Mouse (Mus musculus) midbrain, embryonic 15.5 days (tissue): ENCODE measurements around the gene Adgrg1. TPM values are rescaled to one million over a fixed set of nuclear protein-coding genes. Genes with fewer than 3 reads are reported as not detected.

Source experiments
- ATAC-seq: fragments of 200-750 bp; cut with Nextera tagmentation; replicated peaks from 2 replicates; pipeline ENCODE4 v1.8.0; 2017; ENCODE audit warnings: moderate TSS enrichment
- H3K27ac ChIP-seq: fragments of 300-500 bp; sonication (generic); 2 replicates; pipeline ENCODE4 v1.5.1; 2015; ENCODE audit warnings: mild to moderate bottlenecking, inconsistent platforms
- H3K27me3 ChIP-seq: fragments of 300-500 bp; sonication (generic); replicated peaks from 2 replicates; pipeline ENCODE4 v1.6.1; 2015; ENCODE audit warnings: inconsistent platforms
- H3K36me3 ChIP-seq: fragments of 300-500 bp; sonication (generic); replicated peaks from 2 replicates; pipeline ENCODE4 v1.6.1; 2015; ENCODE audit warnings: inconsistent platforms
- H3K4me1 ChIP-seq: fragments of 300-500 bp; sonication (generic); 2 replicates; pipeline ENCODE4 v1.6.1; 2015; ENCODE audit warnings: inconsistent platforms
- H3K4me2 ChIP-seq: fragments of 300-500 bp; sonication (generic); 2 replicates; pipeline ENCODE4 v1.6.1; 2015; ENCODE audit warnings: inconsistent platforms, mild to moderate bottlenecking, moderate library complexity
- H3K4me3 ChIP-seq: fragments of 300-500 bp; sonication (generic); 2 replicates; pipeline ENCODE4 v1.5.1; 2015; ENCODE audit warnings: mild to moderate bottlenecking, inconsistent platforms
- H3K9ac ChIP-seq: fragments of 300-500 bp; sonication (generic); 2 replicates; pipeline ENCODE4 v1.6.1; 2015; ENCODE audit warnings: mild to moderate bottlenecking, inconsistent platforms
- H3K9me3 ChIP-seq: fragments of 300-500 bp; sonication (generic); 2 replicates; pipeline ENCODE4 v1.6.1; 2016; ENCODE audit warnings: inconsistent platforms
- WGBS: fragments of 180-500 bp; shearing (Covaris S2); methylation state at CpG from one replicate; pipeline ENCODE4 v1.1.7; 2015; ENCODE audit warnings: mixed read lengths; 5-methylcytosine and 5-hydroxymethylcytosine counted together
- polyA plus RNA-seq: library from polyadenylated mRNA; unstranded; fragments of >200 nt; fragmentation: Nextera tagmentation; extraction: Ambion mirVana; gene quantifications from 2 replicates; pipeline ENCODE4 v1.2.1, GENCODE M21; 2015

Gene Adgrg1
- polyA plus RNA-seq, 1 experiment from 2014 or later = 147 TPM

DNA sequence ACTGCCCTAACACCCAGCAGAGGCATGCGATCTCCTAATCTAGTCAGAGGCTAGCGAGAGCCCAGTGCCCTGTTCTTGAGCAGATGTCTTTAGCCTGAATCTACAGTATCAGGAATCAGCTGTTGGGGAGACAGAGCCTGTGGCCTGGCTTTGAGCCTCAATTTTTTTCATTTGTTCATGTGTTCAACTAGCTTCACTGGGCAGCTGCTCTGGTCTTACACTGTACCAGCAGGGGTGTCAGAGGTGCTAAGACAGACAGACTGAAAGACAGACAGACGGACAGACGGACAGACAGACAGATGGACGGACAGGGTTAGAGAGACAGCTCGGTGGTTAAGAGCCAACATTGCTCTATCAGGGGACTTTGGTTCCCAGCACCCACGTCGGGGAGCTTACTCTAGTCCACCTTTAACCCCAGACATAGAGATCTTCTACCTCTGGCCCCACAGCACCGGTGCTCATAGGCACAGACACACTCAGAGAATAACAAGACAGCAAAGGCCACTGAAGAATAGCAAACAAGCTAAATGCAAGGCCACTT is 17.0 kb downstream of the Adgrg1 start:
- H3K4me1 ChIP-seq = peaks cover 55% of the 10 kb centered on the region
- WGBS = 83% methylated on average over 9 of the region's 9 CpGs

DNA sequence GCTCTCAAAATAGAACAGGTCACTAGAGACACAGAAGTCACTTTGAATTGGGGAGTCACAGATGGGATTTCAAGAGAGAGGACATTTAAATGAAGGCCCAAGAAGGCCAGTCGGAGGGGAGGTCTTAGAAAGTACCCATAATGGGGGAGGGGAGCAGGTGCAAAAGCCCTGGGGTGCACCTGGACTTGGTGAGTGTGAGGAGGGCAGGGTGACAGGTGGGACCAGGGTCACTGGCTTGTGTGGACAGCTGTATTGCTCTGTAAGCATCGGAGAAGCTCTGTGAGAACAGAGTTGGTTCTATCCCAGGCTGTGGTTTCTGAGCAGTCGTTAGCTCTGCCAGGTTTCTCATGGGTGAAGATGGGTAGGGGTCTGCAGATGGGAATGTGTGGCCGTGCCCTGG is 17.5 kb downstream of the Adgrg1 start:
- Histone ChIP-seq H3K9me3 (no peaks in the 10 kb centered on the region), H3K27ac (peak overlapping the region; percentile 95), H3K4me2 (no peak overlapping the region), H3K27me3 (no peaks in the 10 kb centered on the region), H3K9ac (no peak overlapping the region), H3K4me1 (peaks cover 54% of the 10 kb centered on the region), H3K36me3 (no peaks in the 10 kb centered on the region), H3K4me3 (no peak overlapping the region)
- no peak for ATAC-seq
- WGBS = 70% methylated on average over 4 of the region's 4 CpGs

More for the DNA sequence above, 17.0 kb downstream of the Adgrg1 start:
- ATAC-seq = no peak
- Histone ChIP-seq H3K27ac (peak overlapping the region; percentile 95; the same call in 1 of the 2 replicates), H3K9ac (no peak overlapping the region), H3K27me3 (no peaks in the 10 kb centered on the region), H3K36me3 (no peaks in the 10 kb centered on the region), H3K4me2 (no peak overlapping the region), H3K4me3 (no peak overlapping the region), H3K9me3 (no peaks in the 10 kb centered on the region)

DNA sequence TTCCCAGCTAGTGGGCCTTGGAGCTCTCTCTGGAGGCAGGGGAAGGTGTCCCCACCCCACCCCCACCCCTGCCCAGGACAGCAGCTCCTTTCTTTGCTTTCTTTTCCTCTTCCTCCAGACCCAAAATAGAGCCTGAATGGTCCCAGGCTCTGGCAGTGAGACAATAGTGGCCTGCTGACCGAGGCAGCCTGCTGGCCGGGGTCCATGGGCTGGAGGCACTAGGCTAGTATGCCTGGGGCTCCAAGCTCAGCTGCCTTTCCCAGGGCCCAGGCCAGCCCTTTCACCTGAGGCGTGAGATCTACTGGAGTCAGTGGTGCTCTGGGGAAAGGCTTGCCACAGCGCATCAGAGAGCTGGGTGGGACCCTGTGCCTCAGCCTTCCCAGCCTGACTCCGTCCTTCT is 18.0 kb downstream of the Adgrg1 start:
- no peak overlapping the region for H3K4me2 ChIP-seq
- H3K4me3 ChIP-seq = no peak overlapping the region
- H3K9ac ChIP-seq = no peak overlapping the region
- ATAC-seq = no peak
- no peaks in the 10 kb centered on the region for H3K36me3 ChIP-seq
- H3K4me1 ChIP-seq = peaks cover 57% of the 10 kb centered on the region
- no peaks in the 10 kb centered on the region for H3K27me3 ChIP-seq
- peak overlapping the region; percentile 95 for H3K27ac ChIP-seq
- no peaks in the 10 kb centered on the region for H3K9me3 ChIP-seq
- WGBS = 28% methylated on average over 5 of the region's 5 CpGs

DNA sequence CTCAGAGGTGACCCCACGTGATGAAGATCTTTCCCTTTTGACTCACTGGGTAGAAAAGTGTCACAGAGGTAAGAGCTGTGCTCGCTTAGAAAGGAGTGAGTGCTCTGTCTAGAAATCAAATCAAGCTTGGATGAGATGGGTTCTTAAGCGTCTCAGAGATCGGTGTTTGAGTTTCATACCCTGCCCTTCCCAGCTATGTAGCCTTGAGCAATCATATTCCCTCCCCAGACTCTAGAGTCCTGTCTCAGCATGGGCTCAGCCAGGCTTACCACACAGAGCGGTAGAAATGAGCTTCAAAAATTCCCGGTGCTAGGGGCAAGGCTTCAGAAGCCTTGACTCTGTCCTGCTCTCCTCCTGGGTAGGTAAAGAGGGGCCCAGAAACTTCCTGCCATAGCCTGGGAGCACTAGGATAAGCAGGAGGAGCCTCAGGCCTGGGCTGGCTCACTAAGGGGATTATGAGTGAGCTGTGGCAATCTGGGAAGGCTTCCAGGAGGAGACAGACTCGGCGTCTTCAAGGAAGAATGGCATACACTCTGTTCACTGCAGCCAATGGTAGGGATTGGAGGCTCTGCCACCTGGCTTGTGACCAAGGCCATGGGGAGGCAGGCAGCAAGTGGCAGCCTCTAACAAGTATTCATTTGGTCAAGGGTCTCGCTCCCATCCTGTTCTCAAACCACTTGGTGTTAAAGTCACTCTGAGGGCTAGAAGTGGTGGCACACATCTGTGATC is 18.6 kb downstream of the Adgrg1 start:
- no peaks in the 10 kb centered on the region for H3K27me3 ChIP-seq
- no peaks in the 10 kb centered on the region for H3K36me3 ChIP-seq
- 40% methylated on average over 9 of the region's 9 CpGs for WGBS
- H3K27ac ChIP-seq = peak overlapping the region; percentile 95
- H3K4me3 ChIP-seq = no peak overlapping the region
- H3K9me3 ChIP-seq = no peaks in the 10 kb centered on the region
- H3K9ac ChIP-seq = no peak overlapping the region
- peak overlapping the region; percentile 62; the same call in 1 of the 2 replicates for H3K4me2 ChIP-seq
- H3K4me1 ChIP-seq = peaks cover 63% of the 10 kb centered on the region
- ATAC-seq = no peak

DNA sequence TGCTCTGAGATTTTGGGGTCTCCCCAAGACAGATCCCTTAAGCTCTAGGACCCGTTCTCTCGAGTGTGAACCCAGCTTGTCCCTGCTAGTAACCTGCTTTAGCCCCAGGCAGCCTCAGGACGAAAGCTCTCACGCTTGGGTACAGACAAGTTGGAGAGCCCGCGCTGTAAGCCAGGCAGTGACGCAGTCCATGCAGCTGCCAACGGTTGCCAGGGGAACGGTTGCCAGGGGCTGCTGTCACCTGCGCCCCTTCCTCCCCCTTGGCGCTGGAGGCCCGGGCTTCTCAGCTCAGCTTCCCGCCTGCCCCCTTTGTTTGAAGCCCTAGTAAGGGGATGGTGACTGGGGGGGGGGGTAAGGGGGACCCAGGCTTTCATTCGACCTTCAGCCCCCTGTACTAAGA is 19.5 kb downstream of the Adgrg1 start:
- no peaks in the 10 kb centered on the region for H3K27me3 ChIP-seq
- peak overlapping the region; percentile 95 for H3K27ac ChIP-seq
- ATAC-seq = peak; percentile 89
- H3K4me1 ChIP-seq = peaks cover 71% of the 10 kb centered on the region
- H3K4me3 ChIP-seq = peak overlapping the region; percentile 45
- H3K4me2 ChIP-seq = peak overlapping the region; percentile 62
- no peaks in the 10 kb centered on the region for H3K9me3 ChIP-seq
- no peaks in the 10 kb centered on the region for H3K36me3 ChIP-seq
- WGBS = 2% methylated on average over 14 of the region's 14 CpGs
- peak overlapping the region; percentile 64 for H3K9ac ChIP-seq

DNA sequence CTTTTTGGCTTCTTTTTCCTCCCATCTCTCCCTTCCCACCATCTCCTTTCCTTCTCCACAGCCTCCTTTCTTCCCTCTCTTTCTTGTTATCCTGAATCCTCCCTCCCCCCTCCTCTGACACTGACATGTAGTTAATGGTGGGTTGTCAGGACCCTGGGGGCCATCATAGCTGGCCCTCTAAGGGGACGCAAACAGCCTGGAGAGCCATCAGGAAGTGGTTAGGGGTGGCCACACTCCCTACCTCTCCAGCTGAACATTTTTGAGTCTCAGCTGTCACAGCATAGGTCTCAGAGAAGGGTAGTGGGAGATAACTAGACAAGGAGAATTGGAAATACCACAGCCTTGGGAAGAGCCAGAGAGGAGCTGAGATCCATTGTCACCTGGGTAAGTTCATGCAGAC is 20.0 kb downstream of the Adgrg1 start:
- Histone ChIP-seq H3K4me2 (peak overlapping the region; percentile 62), H3K4me3 (peak overlapping the region; percentile 45), H3K4me1 (peaks cover 76% of the 10 kb centered on the region), H3K36me3 (no peaks in the 10 kb centered on the region), H3K9ac (peak overlapping the region; percentile 64), H3K9me3 (no peaks in the 10 kb centered on the region), H3K27ac (peak overlapping the region; percentile 95), H3K27me3 (no peaks in the 10 kb centered on the region)
- WGBS = 0% methylated on average over 1 of the region's 1 CpGs
- ATAC-seq = peak; percentile 18

DNA sequence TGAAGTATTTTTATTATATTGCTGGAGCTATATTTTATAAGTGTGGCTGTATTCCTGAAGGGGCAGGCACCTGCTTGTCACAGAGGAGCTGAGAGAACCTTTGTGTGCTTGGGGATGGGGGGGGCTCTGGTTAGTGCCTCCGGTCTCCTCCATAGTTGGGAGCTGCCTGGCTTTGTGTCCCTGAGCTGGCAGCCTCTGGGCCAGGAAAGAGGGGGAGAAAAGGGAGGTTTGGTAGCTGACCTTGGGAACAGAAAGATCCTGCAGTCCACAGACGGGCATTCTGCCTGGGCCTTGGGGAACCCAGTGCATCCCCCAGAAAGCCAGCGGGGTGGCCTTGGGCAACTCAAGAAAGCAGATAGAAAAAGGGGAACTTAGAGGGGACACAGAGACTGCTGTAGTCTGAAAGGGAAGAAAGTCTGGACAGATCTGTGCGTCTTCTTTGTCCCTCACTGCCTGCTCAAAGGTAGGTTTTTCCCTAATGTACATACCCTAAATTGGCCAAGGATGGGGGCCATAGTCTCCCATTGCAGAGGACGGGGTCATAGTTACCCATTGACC is 20.9 kb downstream of the Adgrg1 start:
- no peak; the same call in 1 of the 2 replicates for ATAC-seq
- H3K27me3 ChIP-seq = no peaks in the 10 kb centered on the region

DNA sequence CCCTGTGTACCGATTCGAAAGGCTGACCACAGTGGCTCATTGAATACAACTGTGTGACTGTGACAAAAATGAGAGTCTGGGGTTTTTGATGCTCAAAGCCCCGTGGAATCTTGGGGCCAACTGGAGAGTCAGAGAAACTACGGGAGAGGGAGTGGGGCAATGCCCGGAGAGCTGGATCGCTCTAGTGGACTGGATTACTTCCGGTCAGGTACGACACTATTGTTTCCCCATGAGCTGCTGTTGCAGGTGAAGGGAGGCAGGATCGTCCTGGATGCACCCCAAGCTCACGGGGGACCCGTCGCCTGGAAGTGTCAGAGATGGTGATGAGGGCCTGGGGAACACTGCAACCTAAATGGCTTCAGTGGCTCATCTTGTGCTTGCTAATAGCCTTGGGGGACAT is 21.5 kb downstream of the Adgrg1 start:
- Histone ChIP-seq H3K27me3 (no peaks in the 10 kb centered on the region), H3K4me1 (peaks cover 84% of the 10 kb centered on the region), H3K4me2 (peak overlapping the region; percentile 62), H3K9me3 (no peaks in the 10 kb centered on the region), H3K36me3 (no peaks in the 10 kb centered on the region), H3K9ac (peak overlapping the region; percentile 64), H3K4me3 (peak overlapping the region; percentile 45), H3K27ac (peak overlapping the region; percentile 95)
- WGBS = 10% methylated on average over 12 of the region's 12 CpGs
- no peak for ATAC-seq

More for the DNA sequence above, 20.9 kb downstream of the Adgrg1 start:
- H3K36me3 ChIP-seq = no peaks in the 10 kb centered on the region
- 12% methylated on average over 5 of the region's 5 CpGs for WGBS
- peak overlapping the region; percentile 95 for H3K27ac ChIP-seq
- no peaks in the 10 kb centered on the region for H3K9me3 ChIP-seq
- peak overlapping the region; percentile 62 for H3K4me2 ChIP-seq
- H3K4me3 ChIP-seq = peak overlapping the region; percentile 45
- peak overlapping the region; percentile 64 for H3K9ac ChIP-seq
- H3K4me1 ChIP-seq = peaks cover 84% of the 10 kb centered on the region

DNA sequence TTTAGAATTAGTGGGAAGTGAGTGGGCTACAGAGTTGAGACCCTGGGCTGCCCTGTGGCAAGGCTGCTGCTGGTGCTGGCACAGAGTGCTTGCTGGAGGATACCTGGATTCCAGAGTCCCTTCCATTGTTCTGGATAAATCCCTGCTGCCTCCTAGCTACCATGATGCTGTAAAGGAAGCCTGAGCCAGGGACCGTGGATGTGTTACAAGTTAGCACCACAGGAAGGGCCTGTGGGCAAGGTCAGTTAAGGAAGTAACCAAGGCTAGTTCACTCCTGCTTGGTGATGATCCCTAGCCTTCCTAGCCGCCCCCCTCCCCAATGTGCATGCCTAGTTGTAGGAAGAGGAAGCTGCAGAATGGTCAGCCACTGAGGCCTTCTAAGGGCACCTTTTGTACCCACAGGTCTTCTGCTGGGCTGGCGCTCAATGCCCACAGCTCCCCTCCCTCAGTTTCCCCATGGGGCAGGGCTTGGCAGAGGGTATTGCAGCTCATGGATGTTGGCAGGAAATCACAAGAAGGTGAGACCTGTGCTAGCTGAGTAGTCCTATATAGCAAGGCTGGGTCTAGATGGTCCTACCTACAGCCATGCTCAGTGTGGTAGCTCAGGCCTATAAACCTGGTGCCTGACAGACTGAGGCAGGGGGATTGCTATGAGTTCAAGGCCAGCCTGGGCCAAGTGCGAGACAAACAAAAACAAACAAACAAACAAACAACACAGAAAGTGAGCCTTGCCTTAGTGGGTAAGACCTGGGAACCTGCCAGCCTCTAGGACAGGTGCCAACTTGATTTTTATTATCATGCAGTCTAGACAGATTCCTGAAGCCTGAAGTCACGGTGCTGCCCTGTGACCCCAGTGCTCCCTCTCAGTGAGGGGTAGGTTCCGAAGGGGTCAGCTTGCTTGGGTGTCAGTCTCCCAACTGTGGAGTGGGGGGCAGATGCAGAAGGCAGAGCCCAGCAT is 22.6 kb downstream of the Adgrg1 start:
- no peaks in the 10 kb centered on the region for H3K9me3 ChIP-seq

DNA sequence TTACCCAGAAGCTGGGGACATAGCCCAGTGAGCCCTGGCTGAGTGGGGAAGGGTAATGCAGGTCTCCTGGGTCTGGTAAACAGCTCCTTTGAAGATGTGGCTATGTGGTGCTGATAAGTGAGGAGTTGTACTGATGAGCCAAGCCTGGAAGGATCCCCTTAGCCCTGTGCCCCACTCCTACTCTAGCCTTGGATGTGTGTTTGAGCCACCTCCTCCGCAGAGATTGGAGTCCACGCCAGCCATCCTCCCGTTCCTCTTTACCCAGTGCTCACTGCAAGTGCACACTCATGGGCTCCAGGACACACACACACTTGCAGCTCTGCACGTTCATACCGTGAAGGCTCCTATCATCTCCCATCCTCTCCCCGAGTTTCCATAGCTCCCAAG is 23.3 kb downstream of the Adgrg1 start:
- Histone ChIP-seq H3K27me3 (no peaks in the 10 kb centered on the region), H3K4me1 (peaks cover 86% of the 10 kb centered on the region), H3K27ac (peak overlapping the region; percentile 95), H3K9ac (peak overlapping the region; percentile 36), H3K4me2 (peak overlapping the region; percentile 62), H3K9me3 (no peaks in the 10 kb centered on the region), H3K4me3 (peak overlapping the region; percentile 45), H3K36me3 (no peaks in the 10 kb centered on the region)
- ATAC-seq = no peak
- WGBS = 45% methylated on average over 6 of the region's 6 CpGs

More for the DNA sequence above, 22.6 kb downstream of the Adgrg1 start:
- H3K4me3 ChIP-seq = peak overlapping the region; percentile 45
- H3K9ac ChIP-seq = peak overlapping the region; percentile 64
- peak overlapping the region; percentile 95 for H3K27ac ChIP-seq
- 42% methylated on average over 6 of the region's 6 CpGs for WGBS
- H3K4me1 ChIP-seq = peaks cover 90% of the 10 kb centered on the region
- H3K36me3 ChIP-seq = no peaks in the 10 kb centered on the region
- peak; percentile 7; the same call in 1 of the 2 replicates for ATAC-seq
- no peaks in the 10 kb centered on the region for H3K27me3 ChIP-seq
- H3K4me2 ChIP-seq = peak overlapping the region; percentile 62

DNA sequence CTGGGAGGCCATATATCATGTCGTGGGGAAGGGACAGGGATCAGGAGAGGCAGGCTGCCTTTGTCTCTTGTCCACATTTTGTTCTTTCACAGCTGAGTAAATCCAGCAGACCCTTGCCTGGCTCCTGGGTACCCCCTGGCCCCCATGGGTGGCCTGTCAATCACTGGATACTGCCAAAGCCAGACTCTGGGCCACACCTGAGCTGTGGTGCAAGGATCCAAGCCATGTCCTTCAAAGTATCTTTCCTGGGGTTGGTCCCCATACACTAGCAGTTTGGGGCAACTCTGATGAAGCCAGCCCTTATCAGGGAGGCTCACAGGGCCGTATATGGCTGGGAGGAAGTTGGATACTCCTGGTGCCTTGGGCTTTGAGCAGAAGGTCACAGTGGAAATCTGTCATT is 23.9 kb downstream of the Adgrg1 start:
- no peak for ATAC-seq
- Histone ChIP-seq H3K4me2 (peak overlapping the region; percentile 62), H3K27ac (peak overlapping the region; percentile 95), H3K9ac (peak overlapping the region; percentile 36), H3K27me3 (no peaks in the 10 kb centered on the region), H3K4me3 (peak overlapping the region; percentile 45), H3K4me1 (peaks cover 81% of the 10 kb centered on the region), H3K36me3 (peaks cover 5% of the 10 kb centered on the region; the same call in 1 of the 2 replicates), H3K9me3 (no peaks in the 10 kb centered on the region)
- WGBS = 17% methylated on average over 2 of the region's 2 CpGs

DNA sequence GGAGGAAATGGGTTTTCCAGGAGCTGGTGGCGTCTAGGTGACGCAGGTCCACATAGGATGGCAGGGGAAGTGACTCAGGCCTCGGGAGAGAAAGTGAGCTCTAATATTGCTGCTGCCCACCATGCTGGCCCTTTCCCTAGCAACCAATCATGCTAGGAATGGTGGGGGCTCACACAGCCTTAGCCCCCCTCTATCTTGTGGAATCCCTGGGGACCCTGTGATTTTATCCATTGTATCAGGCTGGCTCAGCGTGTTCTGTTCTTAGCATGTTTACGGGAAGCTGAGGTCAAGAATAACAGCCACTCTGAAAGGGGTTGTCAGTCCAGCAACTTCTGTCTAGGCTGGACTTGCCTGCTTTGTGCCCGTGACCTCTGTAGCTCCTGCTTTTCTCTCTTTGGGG is 24.5 kb downstream of the Adgrg1 start:
- 32% methylated on average over 6 of the region's 6 CpGs for WGBS
- Histone ChIP-seq H3K4me1 (peaks cover 75% of the 10 kb centered on the region), H3K27me3 (no peaks in the 10 kb centered on the region), H3K27ac (peak overlapping the region; percentile 95), H3K36me3 (peaks cover 11% of the 10 kb centered on the region; the same call in 1 of the 2 replicates), H3K9ac (peak overlapping the region; percentile 36), H3K4me3 (peak overlapping the region; percentile 45), H3K4me2 (peak overlapping the region; percentile 62), H3K9me3 (no peaks in the 10 kb centered on the region)
- no peak for ATAC-seq
